Mouse (Mus musculus) hindbrain, embryonic 13.5 days (tissue): ENCODE data around the gene 4930449I24Rik. TPM values are rescaled to one million over a fixed set of nuclear protein-coding genes. Genes with fewer than 3 reads are reported as not detected.
"Not testable (repeated sequence)": the region's sequence is repeated elsewhere in the genome, so short reads cannot be mapped to it uniquely, and the experiment has no call there.

Source experiments
- ATAC-seq: fragments of 200-750 bp; cut with Nextera tagmentation; 2 replicates; pipeline ENCODE4 v1.8.0; 2017; ENCODE audit warnings: moderate TSS enrichment; ENCODE audit not compliant: low FRiP score
- H3K27ac ChIP-seq: fragments of 300-500 bp; sonication (generic); 2 replicates; pipeline ENCODE4 v1.5.1; 2015; ENCODE audit warnings: inconsistent platforms, mild to moderate bottlenecking, moderate library complexity
- H3K27me3 ChIP-seq: fragments of 300-500 bp; sonication (generic); 2 replicates; pipeline ENCODE4 v1.6.1; 2015; ENCODE audit warnings: mild to moderate bottlenecking, inconsistent platforms
- H3K36me3 ChIP-seq: fragments of 300-500 bp; sonication (generic); 2 replicates; pipeline ENCODE4 v1.6.1; 2015; ENCODE audit warnings: mild to moderate bottlenecking, inconsistent platforms
- H3K4me1 ChIP-seq: fragments of 300-500 bp; sonication (generic); replicated peaks from 2 replicates; pipeline ENCODE4 v1.6.1; 2015; ENCODE audit warnings: inconsistent platforms
- H3K4me2 ChIP-seq: fragments of 300-500 bp; sonication (generic); 2 replicates; pipeline ENCODE4 v1.6.1; 2015; ENCODE audit warnings: inconsistent platforms, mild to moderate bottlenecking, moderate library complexity
- H3K4me3 ChIP-seq: fragments of 300-500 bp; sonication (generic); 2 replicates; pipeline ENCODE4 v1.5.1; 2015; ENCODE audit warnings: mild to moderate bottlenecking, inconsistent platforms
- H3K9ac ChIP-seq: fragments of 300-500 bp; sonication (generic); 2 replicates; pipeline ENCODE4 v1.6.1; 2015; ENCODE audit warnings: mild to moderate bottlenecking, inconsistent platforms
- H3K9me3 ChIP-seq: fragments of 300-500 bp; sonication (generic); 2 replicates; pipeline ENCODE4 v1.6.1; 2016; ENCODE audit warnings: inconsistent platforms
- WGBS: fragments of 180-500 bp; shearing (Covaris S2); methylation state at CpG from one replicate; pipeline ENCODE4 v1.1.7; 2015; 5-methylcytosine and 5-hydroxymethylcytosine counted together
- polyA plus RNA-seq: library from polyadenylated mRNA; unstranded; fragments of >200 nt; fragmentation: Nextera tagmentation; extraction: Ambion mirVana; gene quantifications from 2 replicates; pipeline ENCODE4 v1.2.1, GENCODE M21; 2015

Gene 4930449I24Rik
- polyA plus RNA-seq = not detected in 2 replicates

DNA sequence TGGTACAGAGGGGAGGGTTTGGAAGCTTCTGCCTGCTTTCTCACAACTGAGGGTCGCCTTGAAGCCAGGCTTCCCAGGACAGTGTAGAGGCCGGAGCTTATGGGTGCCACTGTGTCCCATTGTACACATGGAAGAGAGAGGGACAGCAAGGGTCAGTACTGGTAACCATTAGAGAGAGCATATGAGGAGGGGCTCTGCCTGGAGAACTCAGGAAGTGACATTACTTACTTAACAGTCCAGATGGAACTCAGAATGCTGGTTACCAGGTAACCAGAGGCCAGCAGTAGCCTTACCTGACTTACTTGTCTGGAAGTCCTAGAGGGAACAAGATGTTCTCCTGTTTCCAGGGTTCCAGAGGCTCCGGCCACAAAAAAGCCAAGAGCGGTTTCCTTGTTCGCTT is at the start of gene 4930449I24Rik:
Gene 4930449I24Rik, plus strand, starts transcription at position 301 of the 400 bp plus-strand sequence.
- ATAC-seq, H3K9ac ChIP-seq, H3K27ac ChIP-seq: not testable (repeated sequence)

DNA sequence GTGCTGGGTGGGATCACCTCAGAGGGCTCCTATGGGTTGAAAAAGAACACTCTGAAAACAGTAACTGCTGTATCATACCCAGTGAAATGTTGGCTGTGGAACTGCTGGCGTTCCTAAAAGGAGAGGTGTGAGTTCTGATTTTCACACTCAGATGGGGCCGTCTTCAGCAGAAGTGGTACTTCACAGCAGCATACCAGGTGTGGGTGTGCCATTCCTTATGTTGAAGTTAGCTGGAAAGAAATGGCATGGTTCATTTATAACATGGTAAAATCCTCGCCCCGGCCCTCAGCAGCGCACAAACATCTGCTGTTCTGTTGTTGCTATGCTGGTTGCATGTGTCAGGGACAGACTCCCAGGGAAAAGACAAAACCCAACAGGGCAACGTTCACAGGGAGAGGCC is 48.6 kb upstream of the 4930449I24Rik start:
- H3K27me3 ChIP-seq = no peaks in the 10 kb centered on the region
- no peak for ATAC-seq
- no peak overlapping the region for H3K4me3 ChIP-seq
- no peak overlapping the region for H3K27ac ChIP-seq
- 95% methylated on average over 6 of the region's 6 CpGs for WGBS
- H3K4me1 ChIP-seq = no peaks in the 10 kb centered on the region
- peaks cover 44% of the 10 kb centered on the region for H3K36me3 ChIP-seq
- no peak overlapping the region for H3K9ac ChIP-seq
- no peak overlapping the region for H3K4me2 ChIP-seq
- H3K9me3 ChIP-seq = no peaks in the 10 kb centered on the region

More for the DNA sequence above, at the start of gene 4930449I24Rik:
- H3K27me3 ChIP-seq, H3K4me1 ChIP-seq, H3K4me3 ChIP-seq, H3K9me3 ChIP-seq, H3K36me3 ChIP-seq, H3K4me2 ChIP-seq: not testable (repeated sequence)
- WGBS = no CpG with 5 or more reads among the region's 5 CpGs

DNA sequence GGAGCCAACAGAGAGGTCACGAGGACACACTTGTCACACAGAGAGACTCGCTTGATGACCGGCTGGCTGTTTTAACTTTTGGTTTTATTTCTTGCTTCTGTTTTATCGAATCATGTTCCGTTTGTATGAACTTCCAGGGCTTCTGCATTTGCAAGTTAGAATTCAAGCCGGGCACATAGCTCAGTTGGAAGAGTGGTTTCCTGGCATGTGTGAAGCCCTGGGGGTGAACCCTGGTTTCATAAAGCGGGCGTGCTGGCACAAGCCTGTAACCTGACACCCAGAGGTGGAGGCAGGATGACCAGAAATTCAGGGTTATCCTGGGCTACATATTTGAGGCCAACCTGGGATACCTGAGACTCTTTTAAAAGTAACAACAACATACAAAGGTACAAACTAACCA is 40.6 kb upstream of the 4930449I24Rik start:
- no peaks in the 10 kb centered on the region for H3K9me3 ChIP-seq
- H3K4me1 ChIP-seq = no peaks in the 10 kb centered on the region
- no peak overlapping the region for H3K4me2 ChIP-seq
- H3K4me3 ChIP-seq = no peak overlapping the region
- H3K36me3 ChIP-seq = peaks cover 57% of the 10 kb centered on the region
- no peak overlapping the region for H3K27ac ChIP-seq
- H3K27me3 ChIP-seq = no peaks in the 10 kb centered on the region
- ATAC-seq = no peak
- H3K9ac ChIP-seq = no peak overlapping the region
- WGBS = 85% methylated on average over 8 of the region's 8 CpGs

GRCm38 (mm10) chr5:146466663-146467062 is 35.5 kb upstream of the 4930449I24Rik start:
- Histone ChIP-seq H3K4me3 (no peak overlapping the region), H3K9ac (no peak overlapping the region; the same call in 1 of the 2 replicates), H3K27me3 (no peaks in the 10 kb centered on the region), H3K27ac (no peak overlapping the region), H3K4me1 (no peaks in the 10 kb centered on the region), H3K36me3 (peaks cover 71% of the 10 kb centered on the region), H3K4me2 (no peak overlapping the region), H3K9me3 (no peaks in the 10 kb centered on the region)
- 95% methylated on average over 19 of the region's 19 CpGs for WGBS
- ATAC-seq = no peak

- Histone ChIP-seq H3K9me3 (no peaks in the 10 kb centered on the region), H3K27me3 (no peaks in the 10 kb centered on the region), H3K36me3 (peaks cover 64% of the 10 kb centered on the region), H3K4me2 (no peak overlapping the region), H3K9ac (no peak overlapping the region), H3K27ac (no peak overlapping the region), H3K4me3 (no peak overlapping the region), H3K4me1 (no peaks in the 10 kb centered on the region)
- WGBS = 95% methylated on average over 9 of the region's 9 CpGs
- ATAC-seq = no peak
Observed at GRCm38 (mm10) chr5:146468311-146468710, 33.9 kb upstream of the 4930449I24Rik start.

- Histone ChIP-seq H3K27ac (no peak overlapping the region), H3K4me2 (no peak overlapping the region), H3K4me3 (no peak overlapping the region), H3K4me1 (no peaks in the 10 kb centered on the region), H3K36me3 (peaks cover 58% of the 10 kb centered on the region), H3K9ac (no peak overlapping the region), H3K27me3 (no peaks in the 10 kb centered on the region), H3K9me3 (no peaks in the 10 kb centered on the region)
- 88% methylated on average over 9 of the region's 9 CpGs for WGBS
- no peak for ATAC-seq
Observed at GRCm38 (mm10) chr5:146470821-146471220, 31.4 kb upstream of the 4930449I24Rik start.

DNA sequence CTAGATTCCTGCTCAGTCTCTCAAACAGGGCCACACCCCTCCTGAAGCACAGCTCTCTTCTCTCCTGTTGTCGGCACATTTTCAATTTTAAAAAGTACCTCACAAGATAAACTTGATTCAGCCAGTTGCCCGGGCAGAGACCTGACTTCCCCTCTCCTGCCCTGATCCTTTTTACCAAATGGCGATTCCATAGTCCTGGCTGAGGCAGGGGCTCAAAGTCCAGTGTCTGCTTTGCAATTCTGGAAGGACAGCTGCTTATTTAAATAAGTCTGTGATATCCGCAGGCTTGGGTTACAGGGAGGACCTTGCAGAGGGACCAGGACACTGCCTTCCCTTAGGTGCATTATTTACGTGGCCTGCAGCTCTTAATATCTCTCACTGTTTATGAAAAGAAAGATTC is 30.9 kb upstream of the 4930449I24Rik start:
- Histone ChIP-seq H3K27ac (no peak overlapping the region), H3K9ac (no peak overlapping the region), H3K4me2 (no peak overlapping the region), H3K9me3 (no peaks in the 10 kb centered on the region), H3K4me3 (no peak overlapping the region), H3K4me1 (no peaks in the 10 kb centered on the region), H3K36me3 (peaks cover 53% of the 10 kb centered on the region), H3K27me3 (no peaks in the 10 kb centered on the region)
- WGBS = 88% methylated on average over 5 of the region's 5 CpGs
- no peak for ATAC-seq

- Histone ChIP-seq H3K27ac (no peak overlapping the region), H3K36me3 (peaks cover 48% of the 10 kb centered on the region), H3K27me3 (no peaks in the 10 kb centered on the region), H3K4me2 (no peak overlapping the region), H3K9me3 (no peaks in the 10 kb centered on the region), H3K4me1 (no peaks in the 10 kb centered on the region), H3K4me3 (no peak overlapping the region), H3K9ac (no peak overlapping the region)
- no peak for ATAC-seq
- 94% methylated on average over 12 of the region's 12 CpGs for WGBS
Observed at GRCm38 (mm10) chr5:146471821-146472220, 30.4 kb upstream of the 4930449I24Rik start.

GRCm38 (mm10) chr5:146479564-146479963 is 22.6 kb upstream of the 4930449I24Rik start:
- 8% methylated on average over 4 of the region's 4 CpGs for WGBS
- ATAC-seq, H3K9ac ChIP-seq: not testable (repeated sequence)

DNA sequence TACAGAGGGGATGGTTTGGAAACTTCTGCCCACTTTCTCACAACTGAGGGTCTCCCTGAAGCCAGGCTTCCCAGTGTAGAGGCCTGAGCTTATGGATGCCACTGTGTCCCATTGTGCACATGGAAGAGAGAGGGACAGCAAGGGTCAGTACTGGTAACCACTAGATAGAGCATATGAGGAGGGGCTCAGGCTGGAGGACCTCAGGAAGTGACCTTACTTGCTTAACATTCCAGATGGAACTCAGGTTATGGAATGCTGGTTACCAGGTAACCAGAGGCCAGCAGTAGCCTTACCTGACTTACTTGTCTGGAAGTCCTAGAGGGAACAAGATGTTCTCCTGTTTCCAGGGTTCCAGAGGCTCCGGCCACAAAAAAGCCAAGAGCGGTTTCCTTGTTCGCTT is 20.5 kb upstream of the 4930449I24Rik start, which contains the start of gene Gm6408:
Gene Gm6408, plus strand, starts transcription at position 301 of the 400 bp plus-strand sequence.
- not testable (repeated sequence) for ATAC-seq, H3K9ac ChIP-seq, H3K9me3 ChIP-seq, H3K36me3 ChIP-seq, H3K4me2 ChIP-seq, H3K4me3 ChIP-seq, H3K4me1 ChIP-seq, H3K27ac ChIP-seq, H3K27me3 ChIP-seq
- 95% methylated on average over 3 of the region's 3 CpGs for WGBS

More at GRCm38 (mm10) chr5:146479564-146479963, 22.6 kb upstream of the 4930449I24Rik start:
- not testable (repeated sequence) for H3K27me3 ChIP-seq, H3K27ac ChIP-seq, H3K4me1 ChIP-seq, H3K4me2 ChIP-seq, H3K36me3 ChIP-seq, H3K9me3 ChIP-seq, H3K4me3 ChIP-seq

- H3K36me3 ChIP-seq, ATAC-seq, H3K27ac ChIP-seq, H3K4me3 ChIP-seq, H3K27me3 ChIP-seq, H3K9ac ChIP-seq, H3K4me1 ChIP-seq, H3K4me2 ChIP-seq, H3K9me3 ChIP-seq: not testable (repeated sequence)
- 16% methylated on average over 3 of the region's 4 CpGs for WGBS
Observed at GRCm38 (mm10) chr5:146488959-146489358, 13.2 kb upstream of the 4930449I24Rik start.

DNA sequence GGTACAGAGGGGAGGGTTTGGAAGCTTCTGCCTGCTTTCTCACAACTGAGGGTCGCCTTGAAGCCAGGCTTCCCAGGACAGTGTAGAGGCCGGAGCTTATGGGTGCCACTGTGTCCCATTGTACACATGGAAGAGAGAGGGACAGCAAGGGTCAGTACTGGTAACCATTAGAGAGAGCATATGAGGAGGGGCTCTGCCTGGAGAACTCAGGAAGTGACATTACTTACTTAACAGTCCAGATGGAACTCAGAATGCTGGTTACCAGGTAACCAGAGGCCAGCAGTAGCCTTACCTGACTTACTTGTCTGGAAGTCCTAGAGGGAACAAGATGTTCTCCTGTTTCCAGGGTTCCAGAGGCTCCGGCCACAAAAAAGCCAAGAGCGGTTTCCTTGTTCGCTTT is 11.1 kb upstream of the 4930449I24Rik start, which contains the start of gene Gm6370:
Gene Gm6370, plus strand, starts transcription at position 301 of the 400 bp plus-strand sequence.
- H3K36me3 ChIP-seq, H3K4me1 ChIP-seq, ATAC-seq, H3K27me3 ChIP-seq, H3K4me2 ChIP-seq, H3K9me3 ChIP-seq, H3K4me3 ChIP-seq, H3K9ac ChIP-seq, H3K27ac ChIP-seq: not testable (repeated sequence)
- no CpG with 5 or more reads among the region's 5 CpGs for WGBS

- H3K4me2 ChIP-seq, ATAC-seq: not testable (repeated sequence)
- WGBS = 93% methylated on average over 2 of the region's 5 CpGs
Observed at GRCm38 (mm10) chr5:146513823-146514222, 11.6 kb downstream of the 4930449I24Rik start, which contains the start of gene Gm3402. TSS of gene Gm3402 (plus strand) at chr5:146514123.

More at GRCm38 (mm10) chr5:146513823-146514222, 11.6 kb downstream of the 4930449I24Rik start, which contains the start of gene Gm3402:
- H3K4me1 ChIP-seq, H3K9ac ChIP-seq, H3K27ac ChIP-seq, H3K4me3 ChIP-seq, H3K36me3 ChIP-seq, H3K9me3 ChIP-seq, H3K27me3 ChIP-seq: not testable (repeated sequence)
